Mouse (Mus musculus) regulatory T cell (primary cell): ENCODE results near the gene Cd207.

Experiments
- in situ Hi-C: fragments of 300-600 bp; cut with MboI, MseI; formaldehyde crosslinking; loops from one replicate; pipeline ENCODE4 v1.15.1; 2025; ENCODE audit warnings: high pct_unique_total_duplicates

Gene Cd207

GRCm38 (mm10) chr6:83677757-83678156, at the start of gene Cd207:
Gene Cd207 (minus strand): TSS chr6:83677857.
- in situ Hi-C loops, result no loop called here

- in situ Hi-C loops, result no loop called here
These were observed 49.5 kb upstream of the Cd207 start for GRCm38 (mm10) chr6:83727178-83727577.

GRCm38 (mm10) chr6:83722526-83722925, 44.9 kb upstream of the Cd207 start:
- in situ Hi-C loops, result no loop called here

- in situ Hi-C loops, result no loop called here
These were observed 39.4 kb upstream of the Cd207 start for GRCm38 (mm10) chr6:83717026-83717425.

GRCm38 (mm10) chr6:83715461-83716196, 38.0 kb upstream of the Cd207 start:
- in situ Hi-C loops, result no loop called here

GRCm38 (mm10) chr6:83714221-83715123, 36.8 kb upstream of the Cd207 start:
- in situ Hi-C loops, result no loop called here

- in situ Hi-C loops, result no loop called here
These were observed 35.8 kb upstream of the Cd207 start for GRCm38 (mm10) chr6:83713271-83714136.

- in situ Hi-C loops, result no loop called here
These were observed 34.2 kb upstream of the Cd207 start for GRCm38 (mm10) chr6:83711725-83712475.

- in situ Hi-C loops, result no loop called here
These were observed 33.5 kb upstream of the Cd207 start, which contains the start of gene Vax2 for GRCm38 (mm10) chr6:83711067-83711675. Gene Vax2 (plus strand): TSS chr6:83711264.

GRCm38 (mm10) chr6:83710361-83711066, 32.9 kb upstream of the Cd207 start:
- in situ Hi-C loops, result no loop called here

GRCm38 (mm10) chr6:83707738-83708510, 30.3 kb upstream of the Cd207 start:
- in situ Hi-C loops, result loop anchor here (10.0 kb wide), 1 partner anchor 877 kb away; no protein-coding TSS in a partner anchor

GRCm38 (mm10) chr6:83704701-83705100, 27.0 kb upstream of the Cd207 start:
- in situ Hi-C loops, result loop anchor here (10.0 kb wide), 1 partner anchor 880 kb away; no protein-coding TSS in a partner anchor

GRCm38 (mm10) chr6:83704294-83704693, 26.6 kb upstream of the Cd207 start:
- in situ Hi-C loops, result loop anchor here (10.0 kb wide), 1 partner anchor 881 kb away; no protein-coding TSS in a partner anchor

- in situ Hi-C loops, result loop anchor here (10.0 kb wide), 1 partner anchor 881 kb away; no protein-coding TSS in a partner anchor
These were observed 26.0 kb upstream of the Cd207 start for GRCm38 (mm10) chr6:83703722-83704078.

GRCm38 (mm10) chr6:83703000-83703721, 25.5 kb upstream of the Cd207 start:
- in situ Hi-C loops, result loop anchor here (10.0 kb wide), 1 partner anchor 882 kb away; no protein-coding TSS in a partner anchor

GRCm38 (mm10) chr6:83702146-83702999, 24.7 kb upstream of the Cd207 start:
- in situ Hi-C loops, result loop anchor here (10.0 kb wide), 1 partner anchor 882 kb away; no protein-coding TSS in a partner anchor

- in situ Hi-C loops, result loop anchor here (10.0 kb wide), 1 partner anchor 884 kb away; no protein-coding TSS in a partner anchor
These were observed 23.3 kb upstream of the Cd207 start for GRCm38 (mm10) chr6:83701001-83701400.
